Mouse (Mus musculus) bone marrow, adult 2 months (tissue): Measurements from ENCODE around the gene Gm26620. TPM values are rescaled to one million over a fixed set of nuclear protein-coding genes. Genes with fewer than 3 reads are reported as not detected.

ENCODE experiments used
- H3K27ac ChIP-seq: fragments of 200-500 bp; 2 replicates; pipeline ENCODE4 v1.5.1; 2012; ENCODE audit warnings: low read depth, mild to moderate bottlenecking, control low read depth, inconsistent platforms, low read length; ENCODE audit not compliant: control insufficient read depth, poor library complexity, insufficient read depth
- H3K4me1 ChIP-seq: fragments of 200-500 bp; 2 replicates; pipeline ENCODE4 v1.6.1; 2011; ENCODE audit warnings: low read length; ENCODE audit not compliant: control insufficient read depth, insufficient read depth
- H3K4me3 ChIP-seq: fragments of 200-500 bp; replicated peaks from 2 replicates; pipeline ENCODE3; 2011; ENCODE audit warnings: mild to moderate bottlenecking, low read depth, low read length, control low read depth; ENCODE audit not compliant: control insufficient read depth
- CTCF ChIP-seq: fragments of 200-500 bp; IDR thresholded peaks from 2 replicates; pipeline ENCODE4 v1.5.1; 2011; ENCODE audit warnings: low read length, control low read depth; ENCODE audit not compliant: control insufficient read depth, insufficient read depth
- POLR2A ChIP-seq: fragments of 200-500 bp; IDR thresholded peaks from 2 replicates; pipeline ENCODE4 v1.6.1; 2011; ENCODE audit warnings: low read depth, mild to moderate bottlenecking, control low read depth, low read length, borderline replicate concordance; ENCODE audit not compliant: control insufficient read depth
- WGBS: fragments of 180-500 bp; shearing (Covaris S2); methylation state at CpG from one replicate; pipeline ENCODE4 v1.1.7; 2018; 5-methylcytosine and 5-hydroxymethylcytosine counted together
- polyA plus RNA-seq: library from polyadenylated mRNA; stranded (reverse); fragments of >200 nt; gene quantifications from 2 replicates; pipeline ENCODE4 v1.2.4, GENCODE M21; 2011; ENCODE audit warnings: low replicate concordance; ENCODE audit not compliant: missing spikeins, insufficient read depth, insufficient read length

The Gm26620 gene
- polyA plus RNA-seq, 1 experiment = 4.4 TPM

- TF ChIP-seq CTCF (no peak), POLR2A (no peak)
- Histone ChIP-seq H3K4me1 (peaks cover 1% of the 10 kb centered on the region; the same call in 1 of the 2 replicates), H3K4me3 (no peak overlapping the region), H3K27ac (no peak overlapping the region)
- 74% methylated on average over 13 of the region's 13 CpGs for WGBS
Measured at GRCm38 (mm10) chr1:170855056-170855760, 29.7 kb upstream of the Gm26620 start.

- WGBS = 77% methylated on average over 2 of the region's 2 CpGs
- no peak for TF ChIP-seq POLR2A
- TF ChIP-seq CTCF = no peak
- Histone ChIP-seq H3K4me3 (no peak overlapping the region), H3K27ac (no peak overlapping the region), H3K4me1 (peaks cover 1% of the 10 kb centered on the region; the same call in 1 of the 2 replicates)
Measured at GRCm38 (mm10) chr1:170857369-170857768, 27.5 kb upstream of the Gm26620 start.

GRCm38 (mm10) chr1:170858872-170859271 lies 26.0 kb upstream of the Gm26620 start:
- peaks cover 4% of the 10 kb centered on the region; the same call in 1 of the 2 replicates for H3K4me1 ChIP-seq
- 79% methylated on average over 2 of the region's 2 CpGs for WGBS
- H3K27ac ChIP-seq = no peak overlapping the region
- H3K4me3 ChIP-seq = no peak overlapping the region
- TF ChIP-seq CTCF = no peak
- TF ChIP-seq POLR2A = no peak

GRCm38 (mm10) chr1:170861671-170862434 lies 23.0 kb upstream of the Gm26620 start:
- TF ChIP-seq POLR2A = no peak
- TF ChIP-seq CTCF = no peak
- Histone ChIP-seq H3K4me1 (peaks cover 6% of the 10 kb centered on the region), H3K27ac (no peak overlapping the region), H3K4me3 (no peak overlapping the region)
- WGBS = 48% methylated on average over 13 of the region's 13 CpGs

GRCm38 (mm10) chr1:170862435-170862717 lies 22.5 kb upstream of the Gm26620 start:
- H3K4me3 ChIP-seq = no peak overlapping the region
- no peak for TF ChIP-seq CTCF
- no peak for TF ChIP-seq POLR2A
- no peak overlapping the region for H3K27ac ChIP-seq
- H3K4me1 ChIP-seq = peaks cover 6% of the 10 kb centered on the region
- WGBS = 53% methylated on average over 3 of the region's 3 CpGs

- H3K4me1 ChIP-seq = peaks cover 6% of the 10 kb centered on the region
- H3K27ac ChIP-seq = no peak overlapping the region
- WGBS = 2% methylated on average over 4 of the region's 4 CpGs
- no peak overlapping the region for H3K4me3 ChIP-seq
- TF ChIP-seq CTCF (no peak), POLR2A (no peak)
Measured at GRCm38 (mm10) chr1:170863033-170863432, 21.8 kb upstream of the Gm26620 start.

- TF ChIP-seq CTCF (no peak), POLR2A (no peak)
- Histone ChIP-seq H3K4me1 (peaks cover 5% of the 10 kb centered on the region), H3K4me3 (no peak overlapping the region), H3K27ac (no peak overlapping the region)
Measured at GRCm38 (mm10) chr1:170864234-170864633, 20.6 kb upstream of the Gm26620 start.

- Histone ChIP-seq H3K27ac (no peak overlapping the region), H3K4me1 (peaks cover 5% of the 10 kb centered on the region), H3K4me3 (no peak overlapping the region)
- TF ChIP-seq POLR2A (no peak), CTCF (no peak)
- 65% methylated on average over 3 of the region's 3 CpGs for WGBS
Measured at GRCm38 (mm10) chr1:170864754-170865153, 20.1 kb upstream of the Gm26620 start.

GRCm38 (mm10) chr1:170865406-170865805 lies 19.5 kb upstream of the Gm26620 start:
- H3K27ac ChIP-seq = no peak overlapping the region

More at GRCm38 (mm10) chr1:170865406-170865805, 19.5 kb upstream of the Gm26620 start:
- no peak for TF ChIP-seq POLR2A
- no peak for TF ChIP-seq CTCF
- H3K4me3 ChIP-seq = no peak overlapping the region
- WGBS = 18% methylated on average over 5 of the region's 5 CpGs
- H3K4me1 ChIP-seq = peaks cover 5% of the 10 kb centered on the region
